Mouse (Mus musculus) embryonic facial prominence, embryonic 14.5 days (tissue): ENCODE results near the gene Mbnl2. TPM values are rescaled to one million over a fixed set of nuclear protein-coding genes. Genes with fewer than 3 reads are reported as not detected.

Experiments
- ATAC-seq: fragments of 200-750 bp; cut with Nextera tagmentation; 2 replicates; pipeline ENCODE4 v1.8.0; 2017; ENCODE audit warnings: low read depth, moderate number of reproducible peaks, moderate TSS enrichment
- DNase-seq: peaks from one replicate; pipeline ENCODE4 v3.0.0-alpha.2; 2015; ENCODE audit warnings: low spot score
- H3K27ac ChIP-seq: fragments of 300-500 bp; sonication (generic); replicated peaks from 2 replicates; pipeline ENCODE4 v1.5.1; 2014; ENCODE audit warnings: low read depth, mild to moderate bottlenecking, low read length, moderate library complexity
- H3K27me3 ChIP-seq: fragments of 300-500 bp; sonication (generic); replicated peaks from 2 replicates; pipeline ENCODE4 v1.6.1; 2014; ENCODE audit warnings: low read length; ENCODE audit not compliant: control insufficient read depth, insufficient read depth
- H3K36me3 ChIP-seq: fragments of 300-500 bp; sonication (generic); 2 replicates; pipeline ENCODE4 v1.6.1; 2014; ENCODE audit warnings: low read length, mixed read lengths; ENCODE audit not compliant: control insufficient read depth, insufficient read depth
- H3K4me1 ChIP-seq: fragments of 300-500 bp; sonication (generic); 2 replicates; pipeline ENCODE4 v1.6.1; 2014; ENCODE audit warnings: antibody characterized with exemption, low read length; ENCODE audit not compliant: control insufficient read depth, insufficient read depth
- H3K4me2 ChIP-seq: fragments of 300-500 bp; sonication (generic); 2 replicates; pipeline ENCODE4 v1.6.1; 2014; ENCODE audit warnings: low read depth, mild to moderate bottlenecking, low read length, moderate library complexity, mixed read lengths
- H3K4me3 ChIP-seq: fragments of 300-500 bp; sonication (generic); 2 replicates; pipeline ENCODE4 v1.5.1; 2014; ENCODE audit warnings: low read depth, mild to moderate bottlenecking, low read length
- H3K9ac ChIP-seq: fragments of 300-500 bp; sonication (generic); 2 replicates; pipeline ENCODE4 v1.6.1; 2014; ENCODE audit warnings: low read depth, mild to moderate bottlenecking, low read length, moderate library complexity, mixed read lengths
- H3K9me3 ChIP-seq: fragments of 300-500 bp; sonication (generic); 2 replicates; pipeline ENCODE4 v1.6.1; 2016; ENCODE audit warnings: low read length; ENCODE audit not compliant: control insufficient read depth
- WGBS: fragments of 180-500 bp; shearing (Covaris S2); extraction: QIAGEN DNeasy Blood & Tissue Kit; methylation state at CpG from one replicate; pipeline ENCODE4 v1.1.7; 2014; 5-methylcytosine and 5-hydroxymethylcytosine counted together
- polyA plus RNA-seq: library from polyadenylated mRNA; unstranded; fragments of >200 nt; fragmentation: Nextera tagmentation; extraction: Ambion mirVana; gene quantifications from 2 replicates; pipeline ENCODE4 v1.2.1, GENCODE M21; 2014

The Mbnl2 gene
- polyA plus RNA-seq, 1 experiment from 2014 or later: 162 TPM

- Histone ChIP-seq H3K36me3 (no peaks in the 10 kb centered on the region), H3K27ac (no peak overlapping the region), H3K4me3 (no peak overlapping the region), H3K9ac (no peak overlapping the region), H3K4me2 (no peak overlapping the region), H3K4me1 (no peaks in the 10 kb centered on the region), H3K27me3 (no peaks in the 10 kb centered on the region), H3K9me3 (0 out of 2 replicates have a peak, but pooled peaks cover 5% of the 10 kb centered on the region)
- DNase-seq (no peak), ATAC-seq (no peak)
- 96% methylated on average over 2 of the region's 2 CpGs for WGBS
These were observed 19.3 kb upstream of the Mbnl2 start for GRCm38 (mm10) chr14:120256146-120256545.

DNA sequence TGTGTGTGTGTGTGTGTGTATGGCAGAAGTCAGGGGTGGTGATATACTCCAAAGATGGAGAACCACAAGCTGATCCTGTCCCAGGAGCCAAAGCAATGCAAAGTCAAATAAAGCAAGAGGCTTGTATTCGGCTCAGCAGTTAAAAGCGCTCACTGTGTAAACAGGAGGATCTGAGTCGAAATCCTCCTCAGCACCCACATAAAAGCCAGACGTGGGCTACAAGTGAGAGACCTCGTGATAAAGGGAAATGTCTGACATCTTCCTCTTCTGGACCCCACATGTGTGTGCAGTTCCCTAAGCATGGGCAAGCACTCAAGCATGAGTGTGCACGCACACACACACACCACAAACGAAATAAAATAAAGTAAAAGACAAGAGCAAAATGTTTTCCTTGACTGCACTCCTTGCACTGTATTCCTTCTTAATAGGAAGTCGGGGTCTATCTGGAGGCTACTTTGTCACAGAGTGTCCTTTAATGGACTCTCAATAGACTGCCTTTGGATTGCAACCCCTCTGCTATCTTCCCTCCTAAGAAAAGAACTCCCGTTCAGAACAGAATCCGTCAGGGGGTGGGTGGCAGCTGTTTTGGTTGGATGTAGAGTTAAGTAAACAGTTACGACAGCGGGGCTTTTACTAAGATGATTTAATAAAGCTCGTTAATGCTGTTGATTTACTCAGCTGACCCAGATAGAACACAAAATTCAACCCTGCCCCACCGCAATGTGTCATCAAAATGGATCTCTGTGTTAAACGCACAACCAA lies 18.7 kb upstream of the Mbnl2 start:
- no peak overlapping the region for H3K4me3 ChIP-seq
- no peaks in the 10 kb centered on the region for H3K36me3 ChIP-seq
- H3K9ac ChIP-seq: no peak overlapping the region
- no peaks in the 10 kb centered on the region for H3K4me1 ChIP-seq
- H3K4me2 ChIP-seq: no peak overlapping the region
- no peak for ATAC-seq
- H3K9me3 ChIP-seq: 0 out of 2 replicates have a peak, but pooled peaks cover 5% of the 10 kb centered on the region
- no peaks in the 10 kb centered on the region for H3K27me3 ChIP-seq
- DNase-seq: no peak
- WGBS: 70% methylated on average over 15 of the region's 15 CpGs
- no peak overlapping the region for H3K27ac ChIP-seq

DNA sequence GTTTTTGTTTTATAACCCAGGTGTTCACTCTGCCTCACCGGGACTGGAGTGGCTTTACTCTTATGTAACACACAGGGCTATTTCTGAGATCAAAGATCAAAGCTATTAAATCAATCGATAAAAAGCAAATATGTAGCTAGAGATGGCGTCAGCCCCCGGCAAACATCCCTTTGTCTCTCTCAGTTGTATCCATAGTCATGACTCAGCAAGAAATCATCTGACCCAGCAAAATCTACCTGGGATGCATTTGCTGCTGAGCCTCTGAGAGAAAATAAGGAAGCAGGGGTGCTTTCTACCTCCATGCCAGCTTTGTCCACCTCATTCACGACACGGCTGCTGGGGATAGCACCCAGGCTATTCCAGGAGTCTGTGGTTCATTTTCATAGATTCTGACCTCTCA lies 18.0 kb upstream of the Mbnl2 start:
- WGBS: 58% methylated on average over 6 of the region's 6 CpGs
- H3K27me3 ChIP-seq: no peaks in the 10 kb centered on the region
- H3K4me2 ChIP-seq: no peak overlapping the region
- DNase-seq (no peak), ATAC-seq (no peak)
- H3K9ac ChIP-seq: no peak overlapping the region
- 0 out of 2 replicates have a peak, but pooled peaks cover 5% of the 10 kb centered on the region for H3K9me3 ChIP-seq
- H3K4me3 ChIP-seq: no peak overlapping the region
- H3K27ac ChIP-seq: no peak overlapping the region
- H3K4me1 ChIP-seq: no peaks in the 10 kb centered on the region
- no peaks in the 10 kb centered on the region for H3K36me3 ChIP-seq

DNA sequence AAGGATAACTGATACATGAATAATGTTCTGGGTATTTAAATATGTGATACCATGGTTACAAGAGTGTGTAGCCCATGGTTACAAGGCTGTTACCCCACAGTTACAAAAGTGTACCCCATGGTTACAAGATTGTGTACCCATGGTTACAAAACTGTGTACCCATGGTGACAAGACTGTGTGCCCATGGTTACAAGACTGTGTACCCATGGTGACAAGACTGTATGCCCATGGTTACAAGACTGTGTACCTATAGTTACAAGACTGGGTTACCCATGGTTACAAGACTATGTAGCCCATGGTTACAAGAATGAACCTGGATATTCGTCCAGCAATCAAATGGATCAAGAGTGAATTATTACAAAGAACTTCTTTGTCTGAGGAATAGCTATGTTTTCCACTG lies 16.0 kb upstream of the Mbnl2 start:
- WGBS: 60% methylated on average over 1 of the region's 1 CpGs
- 0 out of 2 replicates have a peak, but pooled peaks cover 5% of the 10 kb centered on the region for H3K9me3 ChIP-seq

DNA sequence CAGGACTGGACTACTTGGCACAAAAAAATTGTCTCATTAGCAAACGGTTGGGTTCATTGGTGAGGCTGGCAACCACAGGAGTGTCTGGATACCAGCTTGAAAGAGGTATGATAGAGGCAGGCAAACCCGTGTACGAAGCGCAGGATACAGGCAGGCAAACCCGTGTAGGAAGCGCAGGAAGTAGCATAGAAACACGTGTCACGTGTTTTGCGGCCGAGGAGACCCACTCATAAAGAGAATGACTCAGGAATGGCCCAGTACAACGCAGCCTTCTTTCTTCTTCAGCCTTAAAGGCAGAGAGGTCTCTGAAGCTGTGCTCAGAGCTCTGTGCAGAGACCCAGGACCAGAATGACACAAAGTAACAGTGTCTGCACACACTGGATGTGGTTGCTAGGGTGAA lies 13.9 kb upstream of the Mbnl2 start:
- 87% methylated on average over 11 of the region's 11 CpGs for WGBS
- Histone ChIP-seq H3K9ac (no peak overlapping the region), H3K4me2 (no peak overlapping the region), H3K4me3 (no peak overlapping the region), H3K27ac (no peak overlapping the region), H3K36me3 (no peaks in the 10 kb centered on the region), H3K9me3 (no peaks in the 10 kb centered on the region), H3K4me1 (no peaks in the 10 kb centered on the region), H3K27me3 (no peaks in the 10 kb centered on the region)
- DNase-seq (no peak), ATAC-seq (no peak)

More for the DNA sequence above, 16.0 kb upstream of the Mbnl2 start:
- no peak overlapping the region for H3K4me2 ChIP-seq
- no peak overlapping the region for H3K4me3 ChIP-seq
- no peak overlapping the region for H3K9ac ChIP-seq
- H3K27ac ChIP-seq: no peak overlapping the region
- ATAC-seq: no peak
- no peaks in the 10 kb centered on the region for H3K4me1 ChIP-seq
- no peaks in the 10 kb centered on the region for H3K36me3 ChIP-seq
- no peak for DNase-seq
- no peaks in the 10 kb centered on the region for H3K27me3 ChIP-seq

DNA sequence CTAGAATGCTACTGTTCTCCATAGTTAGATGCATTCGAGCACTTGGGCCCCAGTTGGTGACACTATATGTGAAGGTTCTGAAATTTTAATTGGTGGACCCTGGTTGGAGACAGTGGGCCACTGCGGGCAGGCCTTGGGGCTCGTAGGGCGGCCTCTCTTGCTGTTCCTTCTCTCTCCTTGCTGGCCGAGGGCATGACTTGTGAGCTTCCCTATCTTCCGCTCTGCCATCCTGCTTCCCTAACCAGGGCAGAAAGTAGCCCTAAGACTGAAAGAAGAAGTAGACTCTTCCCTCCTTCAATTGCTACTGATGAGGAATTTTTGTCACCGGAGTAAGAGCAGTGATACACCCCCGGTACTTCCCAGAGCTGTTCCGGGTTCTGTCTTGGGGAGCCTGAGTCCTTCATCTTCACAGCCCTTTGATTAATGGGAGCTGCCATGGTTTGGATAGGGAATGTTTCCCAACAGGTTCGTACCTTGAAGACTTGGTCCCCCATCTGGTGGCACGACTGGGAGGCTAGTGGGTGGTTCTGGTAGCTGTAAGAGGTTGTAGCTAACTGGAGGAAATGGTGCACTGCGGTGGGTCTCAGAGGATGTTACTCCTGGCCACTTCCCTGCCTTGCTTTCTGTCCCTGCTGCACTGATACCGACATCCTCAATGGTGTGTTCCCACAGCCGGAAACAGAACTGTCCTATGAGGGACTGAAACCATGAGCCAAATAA lies 12.6 kb upstream of the Mbnl2 start:
- H3K27me3 ChIP-seq: no peaks in the 10 kb centered on the region
- no peak for DNase-seq
- H3K4me3 ChIP-seq: no peak overlapping the region
- H3K9me3 ChIP-seq: no peaks in the 10 kb centered on the region
- H3K36me3 ChIP-seq: no peaks in the 10 kb centered on the region
- 88% methylated on average over 14 of the region's 14 CpGs for WGBS
- H3K9ac ChIP-seq: no peak overlapping the region
- H3K27ac ChIP-seq: no peak overlapping the region
- no peaks in the 10 kb centered on the region for H3K4me1 ChIP-seq
- no peak for ATAC-seq
- H3K4me2 ChIP-seq: no peak overlapping the region

DNA sequence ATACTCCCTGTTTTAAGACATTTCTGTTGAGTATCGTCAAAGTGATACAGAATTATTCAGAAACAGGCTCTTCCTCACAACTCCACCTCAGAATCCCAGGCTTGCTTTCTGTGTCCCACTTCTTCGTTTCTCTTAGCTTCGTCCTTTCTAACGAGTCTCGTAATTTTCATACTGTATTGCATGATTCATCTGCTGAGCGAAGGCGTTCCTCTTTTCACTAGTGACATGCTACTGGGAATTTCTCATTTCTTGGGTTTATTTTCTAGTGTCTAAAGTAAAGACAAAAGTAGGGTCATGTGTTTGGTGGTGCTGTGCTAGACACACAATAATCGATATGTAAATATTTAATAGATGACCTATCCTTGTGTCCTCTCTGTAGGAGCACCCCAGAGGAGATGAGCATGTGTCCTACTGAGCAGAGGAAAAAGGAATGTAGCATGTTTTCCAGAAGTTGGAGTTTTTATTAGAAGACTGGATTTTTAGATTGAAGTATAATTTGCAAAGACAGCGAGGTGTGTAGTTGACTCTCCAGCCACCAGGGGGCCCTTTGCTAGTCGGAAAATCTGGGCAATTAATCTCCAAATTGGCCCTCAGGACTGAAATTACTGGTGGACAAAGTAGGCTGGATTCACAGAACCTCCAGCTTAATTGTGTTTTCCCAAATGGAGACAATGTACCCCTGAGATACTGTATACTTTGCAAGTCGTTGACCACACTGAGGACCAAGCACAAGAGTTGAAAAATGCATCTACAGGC lies 11.9 kb upstream of the Mbnl2 start:
- Histone ChIP-seq H3K36me3 (no peaks in the 10 kb centered on the region), H3K9ac (no peak overlapping the region)
- no peak for DNase-seq

DNA sequence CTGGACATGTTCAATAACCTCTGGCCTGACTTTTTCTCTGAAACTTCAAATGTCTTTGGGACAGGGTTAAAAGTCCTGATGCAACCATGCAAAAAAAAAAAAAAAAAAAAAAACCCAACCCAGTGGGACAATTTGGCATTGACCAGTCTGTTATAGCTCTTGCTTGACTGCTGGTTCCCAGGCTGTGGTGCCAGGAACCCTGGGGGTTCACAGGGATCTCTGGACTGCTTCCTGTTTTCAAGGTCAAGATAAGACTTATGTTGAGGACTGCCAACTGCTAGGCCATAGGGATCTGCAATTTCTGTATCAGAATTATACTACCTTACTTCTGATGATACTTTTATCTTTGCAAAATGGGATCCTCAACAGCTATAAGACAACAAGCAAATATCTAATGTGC lies 9.6 kb upstream of the Mbnl2 start:
- no peak for DNase-seq
- no peak for ATAC-seq
- H3K4me1 ChIP-seq: no peaks in the 10 kb centered on the region
- H3K9ac ChIP-seq: no peak overlapping the region
- no peak overlapping the region for H3K4me2 ChIP-seq
- H3K36me3 ChIP-seq: no peaks in the 10 kb centered on the region
- no peak overlapping the region for H3K27ac ChIP-seq
- no peak overlapping the region for H3K4me3 ChIP-seq
- no peaks in the 10 kb centered on the region for H3K9me3 ChIP-seq
- H3K27me3 ChIP-seq: no peaks in the 10 kb centered on the region

More for the DNA sequence above, 11.9 kb upstream of the Mbnl2 start:
- WGBS: 78% methylated on average over 11 of the region's 11 CpGs
- Histone ChIP-seq H3K4me2 (no peak overlapping the region), H3K4me3 (no peak overlapping the region), H3K27ac (no peak overlapping the region), H3K27me3 (no peaks in the 10 kb centered on the region), H3K4me1 (no peaks in the 10 kb centered on the region), H3K9me3 (no peaks in the 10 kb centered on the region)
- ATAC-seq: no peak
